Mouse (Mus musculus) fibroblast of lung, adult 2 months (primary cell): ENCODE measurements at regions not wholly inside any gene's neighbourhood (a gene's known extent, or its start where the extent isn't known, plus 50 kb on each side); places are given as distances from the start of the nearest gene placed in this dataset.

Experiments used
- DNase-seq: peaks from one replicate; pipeline ENCODE4 v3.0.0-alpha.2; 2011; ENCODE audit warnings: low read depth

DNA sequence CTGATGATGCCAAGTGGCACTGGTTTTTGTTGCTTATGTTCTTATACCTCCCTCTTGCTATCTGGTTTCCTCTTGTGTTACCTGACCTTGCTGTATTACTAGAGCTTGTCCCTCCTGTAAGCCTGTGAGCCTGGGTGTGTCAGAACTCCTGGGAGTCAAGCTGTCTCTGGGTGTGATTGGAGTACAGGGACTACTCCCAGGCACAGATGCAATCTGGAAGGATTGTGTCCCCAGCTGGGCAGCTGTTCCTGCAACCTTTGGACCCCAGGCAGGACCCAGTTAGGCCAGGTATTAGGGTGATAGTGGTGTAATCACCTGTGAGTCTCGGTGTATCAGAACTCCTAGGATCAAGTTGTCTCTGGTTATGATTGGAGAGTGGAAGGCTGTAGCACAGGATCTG, 97.4 kb upstream of the Dock11 start:
- DNase-seq, result no peak

GRCm38 (mm10) chrX:35813206-35813605, 75.4 kb upstream of the Dock11 start:
- DNase-seq, result peak; percentile 6

GRCm38 (mm10) chrX:35834411-35834810, 54.2 kb upstream of the Dock11 start:
- DNase-seq, result peak; percentile 4

- DNase-seq, result no peak
Measured at GRCm38 (mm10) chrX:35838064-35838463, 50.6 kb upstream of the Dock11 start.
